Mouse (Mus musculus): ENCODE data around the gene Nek9.

Gene Nek9

DNA sequence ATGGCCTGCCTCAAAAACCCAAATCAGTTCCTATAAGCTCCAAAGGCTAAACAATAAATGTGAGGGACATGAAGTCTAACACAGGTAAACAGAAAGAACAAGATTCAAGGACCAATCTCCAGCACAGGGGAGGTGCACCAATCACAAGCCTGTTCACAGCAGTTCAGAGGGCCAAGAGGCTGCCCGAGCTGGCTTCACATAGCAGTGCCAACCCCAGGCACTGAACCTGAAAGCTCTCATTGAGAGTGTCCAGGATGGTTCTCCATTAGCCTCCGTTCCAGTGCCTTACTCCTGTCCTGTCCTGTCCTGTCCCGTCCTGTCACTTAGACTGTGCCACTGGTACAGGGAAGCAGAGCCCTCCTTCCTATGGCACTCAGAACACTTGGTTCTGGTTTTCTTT, 8.0 kb upstream of the Nek9 start:
- in situ Hi-C loops (cut with MboI, MseI): loop anchor here (10.0 kb wide), 1 partner anchor 308 kb away; no protein-coding TSS in a partner anchor

DNA sequence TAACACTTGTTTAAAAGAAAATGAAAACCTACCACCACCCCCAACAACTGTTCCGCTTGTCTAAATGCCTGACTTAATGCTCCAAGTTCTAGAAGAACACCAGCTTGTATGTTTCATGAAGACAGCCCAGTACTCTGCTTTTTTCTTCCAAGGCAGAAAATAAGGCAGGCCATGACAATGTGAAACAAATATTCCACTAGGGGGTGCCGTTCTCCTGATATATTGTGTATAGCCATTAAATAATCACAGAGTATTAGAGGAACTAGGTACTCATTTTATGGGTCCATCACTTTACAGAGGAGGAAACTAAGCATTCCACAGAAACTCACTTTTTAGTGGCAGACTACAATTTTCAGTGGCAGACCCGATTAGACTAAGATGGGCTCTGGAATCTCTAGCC, 7.2 kb upstream of the Nek9 start:
- in situ Hi-C loops (cut with MboI, MseI): loop anchor here (10.0 kb wide), 1 partner anchor 308 kb away; no protein-coding TSS in a partner anchor

DNA sequence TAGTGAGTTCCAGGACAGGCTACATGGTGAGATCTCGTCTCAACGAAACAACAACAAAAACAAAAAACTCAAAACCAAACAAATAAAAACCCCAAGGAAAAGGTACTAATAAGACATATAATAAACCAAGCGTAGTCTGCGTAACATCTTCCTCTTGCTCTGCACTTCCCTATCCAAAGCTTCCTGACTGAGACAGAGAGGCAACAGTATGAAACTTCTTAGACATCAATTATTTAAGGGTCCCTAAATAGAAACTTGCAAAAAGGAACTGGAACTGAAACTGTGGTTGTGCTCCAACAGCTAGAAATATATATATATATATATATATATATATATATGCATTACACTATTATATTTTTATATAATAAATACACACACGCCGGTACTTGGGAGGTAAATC, 6.4 kb upstream of the Nek9 start:
- in situ Hi-C loops (cut with MboI, MseI): loop anchor here (10.0 kb wide), 1 partner anchor 309 kb away; no protein-coding TSS in a partner anchor

DNA sequence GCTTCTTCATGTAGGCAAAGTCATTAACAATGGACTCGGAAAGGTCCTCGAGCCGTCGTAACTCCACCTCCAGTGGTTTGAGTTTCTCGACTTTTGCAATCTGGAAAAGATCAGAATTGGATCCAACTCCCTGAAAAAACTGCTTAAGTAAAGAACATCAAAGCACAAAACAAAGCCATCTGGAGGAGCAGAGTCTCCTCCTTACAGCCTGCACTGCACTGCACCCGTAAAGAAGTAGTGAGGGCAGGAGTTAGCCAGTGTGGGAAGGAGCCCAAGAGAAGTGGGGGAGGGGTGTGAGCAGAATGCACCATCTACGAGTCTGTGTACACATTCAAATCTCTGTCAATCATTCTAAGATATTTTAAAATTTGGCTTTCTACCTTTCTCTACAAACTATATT, 5.1 kb upstream of the Nek9 start:
- in situ Hi-C loops (cut with MboI, MseI): loop anchor here (5.0 to 10.0 kb wide), 2 partner anchors 138 to 311 kb away; no protein-coding TSS in a partner anchor

DNA sequence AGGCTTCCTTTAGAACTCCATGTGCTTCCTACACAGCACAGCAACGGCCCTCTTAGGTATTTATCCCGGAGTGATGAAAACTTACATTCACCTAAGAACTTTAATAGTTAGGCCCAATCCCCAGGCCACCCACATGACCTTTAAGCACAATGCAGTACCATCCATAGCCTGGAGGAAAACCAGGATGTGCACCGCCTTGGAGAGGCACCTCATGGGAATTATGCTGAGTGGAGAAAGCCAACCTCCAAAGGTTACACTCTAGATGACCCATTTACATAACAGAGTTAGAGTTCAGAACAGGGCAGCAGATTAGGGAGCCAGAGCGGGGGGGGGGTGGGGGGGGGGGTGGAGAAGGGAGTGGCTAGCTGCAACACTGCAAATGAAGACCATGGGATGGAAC, 3.1 kb upstream of the Nek9 start:
- in situ Hi-C loops (cut with MboI, MseI): loop anchor here (5.0 to 10.0 kb wide), 2 partner anchors 140 to 312 kb away; no protein-coding TSS in a partner anchor

DNA sequence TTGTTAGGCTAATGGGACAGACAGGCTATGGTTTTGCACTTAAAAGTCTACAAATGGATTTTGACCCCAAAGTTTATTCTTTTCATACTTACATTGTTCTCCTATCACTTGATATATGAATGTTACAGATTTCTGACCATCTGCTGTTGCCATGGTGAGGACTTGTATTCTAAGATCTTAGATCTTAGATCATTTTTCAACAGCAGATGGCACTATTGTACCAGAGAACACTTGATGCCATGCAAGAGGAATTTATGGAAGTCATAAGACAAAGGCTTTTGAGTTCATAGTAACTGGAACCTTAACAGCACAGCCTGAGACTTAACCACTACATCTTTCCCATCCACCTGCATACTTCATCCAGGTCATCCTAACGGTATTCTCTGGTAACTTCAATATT, 2.0 kb upstream of the Nek9 start:
- in situ Hi-C loops (cut with MboI, MseI): loop anchor here (5.0 to 10.0 kb wide), 2 partner anchors 141 to 314 kb away; no protein-coding TSS in a partner anchor

DNA sequence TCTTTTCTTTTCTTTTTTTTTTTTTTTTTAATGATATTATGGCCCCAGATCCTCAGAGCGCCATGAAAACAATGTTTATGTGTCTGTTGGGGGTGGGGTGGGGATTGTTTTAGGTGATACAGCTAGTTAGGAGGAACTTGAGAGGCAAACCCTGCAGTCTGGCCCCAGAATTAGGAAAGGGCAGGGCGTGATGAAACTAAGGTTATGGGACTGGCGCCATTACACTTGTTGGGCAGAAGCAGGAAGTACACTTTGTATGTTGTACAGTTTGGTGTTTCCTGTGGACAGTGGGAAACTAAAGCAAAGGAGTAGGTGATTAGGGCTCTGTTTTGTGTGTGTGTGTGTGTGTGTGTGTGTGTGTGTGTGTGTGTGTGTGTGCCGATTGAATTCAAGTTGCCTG, 785 bp upstream of the Nek9 start:
- in situ Hi-C loops (cut with MboI, MseI): loop anchor here (5.0 to 10.0 kb wide), 2 partner anchors 142 to 315 kb away; no protein-coding TSS in a partner anchor

DNA sequence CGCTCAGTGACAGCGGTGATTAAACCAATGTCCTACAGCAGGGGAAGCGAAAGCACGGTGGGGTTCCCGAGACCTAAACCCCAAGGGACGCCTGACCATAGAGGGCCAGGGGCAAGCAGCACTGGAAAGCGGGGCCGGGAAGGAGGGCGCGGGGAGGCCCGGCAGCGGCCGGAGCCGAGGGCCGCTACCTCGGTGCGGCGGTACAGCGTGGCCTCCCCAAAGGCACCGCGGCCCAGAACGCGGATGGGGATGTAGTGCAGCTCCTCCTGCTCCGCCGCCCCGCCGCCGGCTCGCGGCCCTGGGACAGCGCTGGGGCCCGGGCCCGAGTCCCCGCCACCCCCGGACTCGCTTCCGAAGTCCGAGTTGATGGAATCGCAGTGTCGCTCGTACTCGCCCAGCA, 347 bp downstream of the Nek9 start:
- in situ Hi-C loops (cut with MboI, MseI): no loop called here

DNA sequence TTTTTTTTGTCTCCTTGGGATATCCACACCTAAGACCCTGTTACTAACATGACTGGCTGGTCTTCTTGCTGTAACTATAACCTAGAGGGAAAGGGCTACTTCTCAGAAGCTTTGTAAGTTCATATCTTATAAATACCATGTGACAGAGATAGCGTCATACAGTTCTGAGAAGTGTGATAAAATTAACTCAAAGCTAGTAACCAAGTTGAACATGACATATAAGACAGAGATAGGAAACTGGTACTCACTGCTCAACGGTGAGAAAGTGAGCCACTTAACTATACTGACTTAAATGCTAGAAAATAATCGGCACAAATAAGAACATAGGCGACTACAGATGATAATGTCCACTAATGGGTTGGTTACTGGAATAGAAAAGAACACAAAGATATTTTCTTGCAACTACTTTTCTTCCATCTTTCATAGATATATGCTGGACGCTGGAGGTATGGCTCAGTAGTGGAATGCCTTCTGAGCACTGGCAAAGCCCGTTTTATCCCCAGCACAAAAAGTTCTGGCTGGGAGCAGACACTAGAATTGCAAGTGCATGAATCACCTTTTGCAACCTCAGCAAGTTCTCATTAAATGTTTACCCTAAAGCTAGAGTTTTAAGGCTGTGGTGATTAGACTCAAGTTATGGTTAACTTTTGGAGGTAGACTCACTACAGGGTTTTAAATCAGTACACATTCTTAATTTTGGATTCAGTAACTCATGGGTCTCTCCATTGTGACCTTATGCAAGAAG, 1.4 kb downstream of the Nek9 start:
- in situ Hi-C loops (cut with MboI, MseI): no loop called here

DNA sequence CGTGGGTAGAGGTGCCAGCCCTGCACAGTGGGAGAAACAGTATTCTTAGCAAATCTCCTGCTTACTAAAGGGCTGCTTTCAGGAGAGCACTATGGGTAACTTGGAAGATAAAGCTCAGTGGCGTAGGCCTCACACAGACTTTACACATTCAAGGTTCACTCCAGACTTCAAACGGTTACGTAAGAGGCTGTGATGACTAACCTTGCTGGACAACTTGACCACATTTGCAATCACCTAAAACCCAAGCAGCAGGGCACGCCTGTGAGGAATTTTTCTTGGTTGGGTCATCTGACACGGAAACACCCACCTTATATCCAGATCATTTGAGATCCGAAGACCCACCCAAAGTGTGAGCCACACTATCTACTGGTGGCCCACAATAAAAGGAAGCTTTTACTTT, 9.0 kb downstream of the Nek9 start:
- in situ Hi-C loops (cut with MboI, MseI): no loop called here

DNA sequence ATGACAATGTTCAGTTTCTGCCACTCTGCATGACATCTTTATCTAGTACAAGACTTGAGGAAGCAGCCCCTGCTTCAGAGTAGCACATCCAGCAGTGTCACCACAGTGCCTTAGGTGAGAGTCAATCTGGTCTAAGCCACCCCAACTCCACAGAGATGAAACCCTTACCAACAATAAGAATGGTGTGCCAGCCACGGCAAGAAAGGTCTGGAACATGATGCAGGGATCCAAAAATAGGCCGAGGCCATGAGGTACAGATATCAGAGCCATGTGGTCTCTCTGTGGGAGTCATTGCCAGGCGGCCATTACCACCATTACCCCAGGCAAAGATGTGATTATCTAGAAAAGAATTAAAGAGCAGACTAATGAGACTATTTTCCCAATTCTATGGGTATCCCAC, 30.5 kb downstream of the Nek9 start:
- in situ Hi-C loops (cut with MboI, MseI): loop anchor here (5.0 kb wide), 1 partner anchor 661 kb away; no protein-coding TSS in a partner anchor

DNA sequence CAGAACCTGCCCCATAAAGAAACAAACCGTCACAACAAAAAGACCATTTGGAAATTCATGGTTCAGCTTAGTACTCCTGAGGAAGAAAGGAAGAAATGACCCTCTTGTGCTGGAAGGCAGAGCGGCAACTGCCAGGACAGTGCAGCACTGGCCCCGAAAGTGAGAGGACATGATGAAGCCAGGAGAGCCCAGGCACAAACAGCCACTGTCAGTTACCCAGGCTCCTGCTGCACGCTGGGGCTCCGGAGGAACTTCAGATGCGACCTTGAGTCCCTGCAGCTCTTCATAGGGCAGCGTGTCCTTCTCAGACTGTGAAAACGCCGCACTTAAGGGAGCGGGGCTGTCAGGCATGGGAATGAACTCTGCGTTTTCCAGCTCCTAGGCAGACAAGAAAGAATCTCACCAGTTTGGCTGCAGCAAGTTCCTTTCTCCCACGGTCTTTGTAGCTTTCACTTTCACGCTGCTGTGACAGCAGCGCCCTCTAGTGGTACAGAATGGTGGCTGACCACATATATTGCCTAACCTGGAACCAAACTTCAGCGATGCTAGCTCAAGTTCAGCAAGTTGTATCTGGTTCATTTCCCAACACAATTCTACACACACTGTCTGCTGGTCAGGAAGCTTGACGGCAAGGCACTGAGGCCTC, 33.8 kb downstream of the Nek9 start:
- in situ Hi-C loops (cut with MboI, MseI): loop anchor here (5.0 kb wide), 1 partner anchor 658 kb away; no protein-coding TSS in a partner anchor

DNA sequence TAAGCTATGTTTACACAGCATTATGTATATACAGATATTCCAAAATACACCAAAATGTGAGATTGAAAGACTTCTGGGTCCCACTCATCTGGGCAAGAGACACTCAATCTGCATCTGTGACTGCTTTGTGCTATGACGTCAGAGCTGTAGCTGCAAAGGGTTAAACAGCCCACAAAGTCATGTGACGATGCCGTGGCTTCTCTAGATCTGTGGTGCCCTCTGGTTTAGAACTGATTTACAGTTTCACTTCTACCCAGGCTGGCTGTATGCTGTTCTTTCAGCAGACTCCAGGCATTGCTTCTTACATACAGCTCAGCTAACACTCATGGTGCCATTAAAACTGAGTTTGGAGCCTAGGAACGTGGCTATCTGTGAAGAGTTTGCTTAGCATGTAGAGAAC, 34.4 kb downstream of the Nek9 start:
- in situ Hi-C loops (cut with MboI, MseI): loop anchor here (5.0 kb wide), 1 partner anchor 657 kb away; no protein-coding TSS in a partner anchor

DNA sequence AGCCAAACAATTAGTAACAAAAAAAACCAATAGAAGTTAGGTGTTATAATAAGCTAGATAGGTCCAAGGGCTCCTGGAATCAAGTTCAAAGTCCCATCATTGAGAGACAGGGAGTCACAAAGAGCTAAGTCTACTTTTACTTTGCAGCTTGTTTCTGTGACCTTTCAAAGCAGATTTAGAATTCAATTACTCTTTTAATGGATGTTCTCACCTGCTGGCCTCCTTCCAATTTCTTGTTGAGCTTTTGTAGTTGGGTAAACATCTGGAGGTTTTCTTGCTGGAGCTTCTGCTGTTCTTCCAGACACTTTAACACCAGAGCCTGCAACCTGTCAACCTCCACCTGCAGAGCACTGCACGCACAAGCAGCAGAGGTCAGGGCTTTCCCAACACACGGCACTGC, 35.9 kb downstream of the Nek9 start:
- in situ Hi-C loops (cut with MboI, MseI): no loop called here

DNA sequence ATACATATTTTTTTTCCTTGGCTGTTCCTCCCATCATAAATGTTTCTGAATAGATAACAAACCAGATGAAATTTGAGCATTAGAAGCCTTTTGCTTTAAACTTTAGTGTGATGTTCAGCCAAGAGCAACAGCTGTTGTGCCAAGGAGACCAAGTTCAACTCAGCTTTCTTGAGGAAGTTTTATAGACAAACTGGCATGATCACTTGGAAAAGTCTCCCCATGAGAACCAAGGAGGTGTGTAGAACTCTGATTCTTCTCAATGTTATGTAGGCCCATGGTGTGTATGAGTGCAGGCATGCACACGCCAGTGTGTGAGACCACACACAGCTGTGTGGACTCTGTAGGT, 40.4 kb downstream of the Nek9 start:
- in situ Hi-C loops (cut with MboI, MseI): no loop called here

DNA sequence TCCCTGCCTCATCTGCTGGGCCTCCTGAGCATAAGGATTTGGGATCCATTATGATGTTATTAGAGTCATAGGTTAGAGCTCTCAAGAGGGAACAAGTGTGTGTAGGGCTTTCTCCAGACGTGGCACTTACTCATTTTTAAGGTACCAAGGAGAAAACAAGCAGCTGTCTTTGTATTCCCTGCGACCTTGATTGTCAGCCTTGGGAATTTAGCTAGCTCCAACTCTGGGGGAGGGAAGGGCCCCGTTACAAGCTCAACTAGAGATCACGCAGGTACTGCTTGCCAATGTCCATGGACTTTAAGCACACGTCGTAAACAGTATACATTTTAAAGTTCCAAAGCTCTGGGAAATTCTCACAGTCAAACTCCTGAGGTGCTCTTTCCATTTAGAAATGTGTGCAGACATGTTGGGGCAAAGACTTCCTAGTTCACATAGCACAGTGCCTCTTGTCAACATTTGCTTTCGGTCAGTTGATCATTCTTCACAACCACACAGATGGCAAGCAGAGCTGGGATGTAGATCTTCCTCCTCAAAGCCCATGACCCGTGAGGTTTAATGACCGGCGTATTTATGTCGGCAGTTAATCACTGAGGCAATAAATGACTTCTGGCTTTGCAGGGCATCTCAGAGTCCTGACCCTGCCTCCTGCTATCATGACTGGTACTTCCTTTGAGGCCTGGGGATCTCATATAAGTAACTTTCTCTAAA, 40.9 kb downstream of the Nek9 start:
- in situ Hi-C loops (cut with MboI, MseI): no loop called here

DNA sequence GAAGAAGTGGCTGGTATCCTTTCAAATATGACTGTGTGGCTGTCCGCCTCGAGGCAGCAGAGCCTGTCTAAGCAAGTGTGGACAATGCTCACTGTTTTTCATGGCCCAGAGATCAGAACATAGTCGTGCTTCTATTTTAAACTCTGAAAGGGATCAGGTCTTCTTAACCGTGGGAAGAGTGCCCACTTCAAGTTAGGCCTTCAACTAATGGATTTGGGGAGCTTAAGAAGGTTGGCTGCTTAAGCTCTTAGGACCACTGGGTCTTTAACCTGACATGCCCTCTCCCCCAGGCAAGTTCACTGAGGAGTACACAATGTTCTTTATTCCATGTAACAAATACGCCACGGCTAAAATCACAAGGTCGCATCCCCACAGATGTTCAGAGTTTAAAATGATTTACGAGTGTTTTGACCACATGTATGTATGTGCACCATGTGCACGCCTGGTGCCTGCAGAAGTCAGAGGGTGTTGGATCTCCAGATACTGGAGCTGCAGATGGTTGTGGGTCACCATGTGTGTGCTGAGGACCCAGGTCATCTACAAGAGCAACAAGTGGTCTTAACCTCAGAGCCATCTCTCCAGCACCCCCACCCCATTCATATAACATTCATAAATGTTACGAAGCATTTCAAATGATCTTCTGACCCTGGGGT, 41.7 kb downstream of the Nek9 start:
- in situ Hi-C loops (cut with MboI, MseI): no loop called here

DNA sequence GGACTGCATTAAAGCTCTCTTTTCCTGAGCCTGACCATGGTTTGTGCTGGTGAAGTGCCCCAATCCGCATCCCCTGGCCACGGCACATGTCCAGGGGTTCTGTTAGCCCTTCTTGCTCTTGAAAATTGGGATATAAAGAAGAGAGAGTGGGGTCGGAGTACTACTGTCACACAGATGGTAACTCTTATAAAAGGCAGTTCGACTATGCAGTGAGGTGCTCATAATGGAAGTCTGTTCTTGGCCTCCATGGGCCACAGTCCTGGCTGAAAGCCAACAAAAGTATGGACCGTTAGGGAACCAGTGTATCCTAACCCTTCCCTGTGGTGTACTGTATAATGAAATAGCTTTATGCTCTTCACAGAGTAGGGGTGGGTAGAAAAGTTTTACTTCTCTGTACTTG, 42.2 kb downstream of the Nek9 start:
- in situ Hi-C loops (cut with MboI, MseI): no loop called here

DNA sequence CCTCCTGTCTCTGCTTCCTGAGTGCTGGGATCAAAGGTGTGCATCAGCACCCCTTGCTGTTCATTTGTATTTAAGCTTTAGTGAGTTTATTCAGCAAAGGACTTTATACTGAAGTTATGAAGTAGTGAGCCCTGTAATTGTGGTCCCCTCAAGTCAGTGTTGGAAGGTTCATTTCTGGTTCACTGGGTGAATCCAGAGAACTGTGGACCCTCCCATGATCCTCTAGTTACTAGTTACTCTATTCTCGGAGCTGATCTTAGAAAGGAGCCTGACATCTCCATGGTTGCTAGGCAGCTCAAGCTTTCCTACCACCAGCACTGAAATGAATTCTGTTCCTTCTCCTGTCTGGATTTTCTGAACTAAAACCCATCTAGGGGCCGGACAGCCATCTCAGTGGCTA, 43.7 kb downstream of the Nek9 start:
- in situ Hi-C loops (cut with MboI, MseI): no loop called here

DNA sequence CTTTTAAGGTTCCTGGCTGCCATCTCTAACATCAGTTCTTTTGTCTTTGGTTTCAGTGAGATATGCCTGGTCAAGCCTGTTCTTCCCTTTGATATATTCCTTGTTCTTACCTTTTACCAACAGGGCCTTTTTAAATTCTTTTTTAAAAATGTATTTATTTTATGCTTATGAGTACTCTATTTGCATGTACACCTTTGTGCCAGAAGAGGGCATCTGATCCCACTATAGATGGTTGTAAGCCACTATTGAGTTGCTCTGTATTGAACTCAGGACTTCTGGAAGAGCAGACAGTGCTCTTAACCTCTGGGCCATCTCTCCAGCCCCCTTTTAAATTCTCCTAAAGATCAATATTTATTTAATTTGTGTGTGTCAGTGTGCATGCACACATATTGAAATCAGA, 46.3 kb downstream of the Nek9 start:
- in situ Hi-C loops (cut with MboI, MseI): no loop called here

DNA sequence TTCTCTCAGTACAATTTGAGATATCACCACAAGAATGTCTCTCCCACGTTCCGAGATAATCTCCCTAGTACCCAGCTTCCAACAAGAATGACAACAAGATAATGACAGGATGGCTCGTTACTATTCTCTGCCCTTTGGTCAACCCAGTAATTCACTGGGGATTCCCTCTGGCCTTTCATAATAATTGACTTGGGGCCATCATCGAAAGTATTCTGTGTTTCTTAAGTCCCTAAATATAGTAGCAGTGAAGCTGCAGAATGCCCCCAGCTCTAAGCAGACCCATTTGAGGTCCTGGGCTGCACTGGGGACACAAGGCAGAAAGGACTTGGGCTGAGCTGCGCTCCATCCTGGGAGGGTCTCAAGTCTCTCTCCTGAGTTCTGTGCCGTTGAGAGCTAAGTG, 46.9 kb downstream of the Nek9 start:
- in situ Hi-C loops (cut with MboI, MseI): no loop called here

DNA sequence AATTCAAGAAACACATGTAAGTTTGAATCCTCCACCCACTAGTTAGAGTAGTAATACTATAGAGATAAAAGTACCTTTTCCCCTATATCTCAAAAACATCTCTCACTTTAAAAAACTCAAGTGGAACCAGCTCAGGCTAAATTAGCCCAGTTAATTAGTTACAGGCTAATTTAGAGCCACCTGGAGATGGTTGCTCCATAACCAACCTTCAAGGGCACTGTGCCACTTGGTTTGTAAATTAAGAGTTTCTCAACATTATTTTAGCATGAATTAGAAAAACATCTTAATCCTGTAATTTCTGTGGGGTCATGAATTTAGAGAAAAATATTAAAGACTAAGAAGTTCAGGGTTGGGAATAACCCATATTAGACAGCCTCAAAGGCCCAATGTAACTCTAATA, 47.6 kb downstream of the Nek9 start:
- in situ Hi-C loops (cut with MboI, MseI): no loop called here
